Mouse (Mus musculus) heart, postnatal 4 days (tissue): Measurements from ENCODE around the gene 2610028H24Rik. TPM values are rescaled to one million over a fixed set of nuclear protein-coding genes. Genes with fewer than 3 reads are reported as not detected.

Experiments used
- DNase-seq: peaks from one replicate; pipeline ENCODE4 v3.0.0; 2021
- total RNA-seq, 2 experiments: library from RNA; stranded (reverse); gene quantifications; 2 replicates each; pipeline ENCODE4 v1.2.3; 2021

Gene 2610028H24Rik
- total RNA-seq, 2 experiments from 2014 or later: not detected

- DNase-seq: no peak
Observed at GRCm38 (mm10) chr10:76489205-76489604, 40.3 kb downstream of the 2610028H24Rik start.

GRCm38 (mm10) chr10:76493527-76493926, 44.6 kb downstream of the 2610028H24Rik start:
- DNase-seq: no peak

DNA sequence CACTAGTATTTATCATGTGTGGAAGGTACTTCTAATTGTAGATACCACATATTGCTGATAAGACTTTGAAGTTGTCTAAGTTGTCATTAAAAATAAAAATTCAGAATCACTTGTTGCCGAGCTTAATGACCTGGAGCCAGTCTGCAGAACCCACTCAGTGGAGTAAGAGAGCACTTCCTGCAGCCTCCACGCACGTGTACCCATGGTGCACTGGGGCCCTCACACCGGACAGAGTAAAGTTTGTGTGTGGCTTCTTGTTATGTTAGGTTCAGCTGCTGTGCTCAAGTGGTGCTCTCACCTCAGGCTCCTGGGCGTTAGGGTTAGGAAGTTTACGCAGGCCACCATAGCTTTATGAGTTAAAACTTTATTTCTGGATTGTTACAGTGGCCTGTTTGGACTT, 46.6 kb downstream of the 2610028H24Rik start:
- no peak for DNase-seq

DNA sequence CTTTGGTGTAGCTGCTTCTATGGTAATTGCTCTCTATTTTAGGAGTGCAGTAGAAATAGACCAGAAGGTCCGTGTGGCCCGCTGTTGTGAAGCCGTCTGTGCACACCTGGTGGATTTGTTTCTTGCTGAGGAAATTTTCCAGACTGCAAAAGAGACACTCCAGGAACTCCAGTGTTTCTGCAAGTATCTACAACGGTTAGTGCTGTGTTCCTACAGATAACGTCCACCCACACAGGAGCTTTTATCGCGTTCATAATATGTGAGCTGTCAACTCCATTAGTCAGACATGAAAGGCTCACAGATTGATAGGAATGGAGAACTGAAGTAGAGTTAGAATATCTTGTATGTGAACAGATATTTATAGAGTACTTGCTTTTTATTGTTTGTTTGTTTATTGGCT, 47.5 kb downstream of the 2610028H24Rik start:
- peak; percentile 20 for DNase-seq

GRCm38 (mm10) chr10:76497522-76497921, 48.6 kb downstream of the 2610028H24Rik start:
- DNase-seq: no peak

DNA sequence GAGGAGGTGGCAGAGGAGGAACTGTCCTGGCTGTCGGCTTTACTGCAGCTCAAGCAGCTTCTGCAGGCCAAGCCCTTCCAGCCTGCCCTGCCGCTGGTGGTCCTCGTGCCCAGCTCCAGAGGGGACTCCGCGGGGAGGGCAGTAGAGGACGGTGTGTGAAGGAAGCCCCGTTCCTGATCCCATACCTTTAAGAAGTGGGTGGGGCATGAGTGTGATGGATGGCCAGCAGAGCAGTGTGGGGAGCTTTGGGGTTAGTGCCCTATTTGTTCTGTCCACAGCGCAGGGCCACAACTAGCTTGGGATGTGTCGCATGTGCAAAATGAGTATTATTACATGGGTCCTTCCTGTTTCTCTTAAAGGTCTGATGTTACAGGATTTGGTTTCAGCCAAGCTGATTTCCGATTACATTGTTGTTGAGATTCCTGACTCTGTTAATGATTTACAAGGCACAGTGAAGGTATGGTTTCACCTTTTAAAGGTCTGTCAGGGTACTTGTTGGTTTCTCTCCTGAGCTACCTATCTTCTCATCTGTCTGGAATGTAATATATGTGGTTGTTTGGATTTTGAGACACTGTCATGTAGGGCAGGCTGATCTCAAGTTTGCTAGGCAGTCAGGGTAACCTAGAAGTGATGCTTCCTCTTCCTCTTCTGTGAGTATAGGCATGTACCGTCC, 55.5 kb downstream of the 2610028H24Rik start:
- no peak for DNase-seq

- no peak for DNase-seq
Observed at GRCm38 (mm10) chr10:76505865-76506264, 57.0 kb downstream of the 2610028H24Rik start.

Other genes with a start within 250 kb of the 2610028H24Rik start
- 10 to 100 TPM; 23.8 to 26.5 TPM for gene Prmt2, start 211.2 kb upstream of the 2610028H24Rik start, total RNA-seq
- 1 to 10 TPM; 1.2 to 1.9 TPM for gene S100b, start 195.2 kb upstream of the 2610028H24Rik start, total RNA-seq
- 10 to 100 TPM; 28.4 to 31.6 TPM for gene Dip2a, start 103.8 kb upstream of the 2610028H24Rik start, total RNA-seq
- not detected for gene AC141477.1, start 8.6 kb upstream of the 2610028H24Rik start, total RNA-seq
- 10 to 100 TPM; 27.1 TPM for gene Pcnt, start 6.3 kb upstream of the 2610028H24Rik start, total RNA-seq
- gene Mcm3ap, start 19.8 kb downstream of the 2610028H24Rik start, total RNA-seq: 10 to 100 TPM; 33.0 to 37.5 TPM
- gene Ybey, start 20.0 kb downstream of the 2610028H24Rik start, total RNA-seq: 1 to 10 TPM; 3.2 TPM
- gene Lss, start 82.5 kb downstream of the 2610028H24Rik start, total RNA-seq: 10 to 100 TPM; 16.8 to 17.2 TPM
- not detected for gene Spatc1l, start 113.2 kb downstream of the 2610028H24Rik start, total RNA-seq
- under 1 TPM; 0.88 TPM for gene Ftcd, start 126.6 kb downstream of the 2610028H24Rik start, total RNA-seq
- 100 to 1,000 TPM; 201 to 217 TPM for gene Col6a2, start 174.5 kb downstream of the 2610028H24Rik start, total RNA-seq